Mouse (Mus musculus) testis, adult 2 months (tissue): ENCODE measurements around the gene Ccdc177. TPM values are rescaled to one million over a fixed set of nuclear protein-coding genes. Genes with fewer than 3 reads are reported as not detected.
A peak's percentile ranks its signal among the peaks of the same experiment; 100 is the strongest.

Source experiments
- H3K27ac ChIP-seq: fragments of 200-500 bp; 2 replicates; pipeline ENCODE4 v1.5.1; 2012; ENCODE audit warnings: low read depth, low read length; ENCODE audit not compliant: control insufficient read depth, insufficient read depth
- H3K27me3 ChIP-seq: fragments of 200-500 bp; 2 replicates; pipeline ENCODE4 v1.6.1; 2012; ENCODE audit warnings: mild to moderate bottlenecking, low read length, moderate library complexity; ENCODE audit not compliant: control insufficient read depth, insufficient read depth
- H3K36me3 ChIP-seq: fragments of 200-500 bp; 2 replicates; pipeline ENCODE4 v1.6.1; 2012; ENCODE audit warnings: mild to moderate bottlenecking, low read length; ENCODE audit not compliant: control insufficient read depth, insufficient read depth
- H3K4me1 ChIP-seq: fragments of 200-500 bp; 2 replicates; pipeline ENCODE4 v1.6.1; 2012; ENCODE audit warnings: low read length; ENCODE audit not compliant: control insufficient read depth, insufficient read depth
- H3K4me3 ChIP-seq: fragments of 200-500 bp; 2 replicates; pipeline ENCODE4 v1.5.1; 2012; ENCODE audit warnings: low read depth, mild to moderate bottlenecking, low read length, moderate library complexity, mixed read lengths; ENCODE audit not compliant: control insufficient read depth
- CTCF ChIP-seq: fragments of 200-500 bp; IDR thresholded peaks from 2 replicates; pipeline ENCODE4 v1.5.1; 2012; ENCODE audit warnings: low read depth, mild to moderate bottlenecking, inconsistent platforms, low read length, moderate library complexity; ENCODE audit not compliant: control insufficient read depth, insufficient read depth, insufficient replicate concordance
- POLR2A ChIP-seq: fragments of 200-500 bp; IDR thresholded peaks from 2 replicates; pipeline ENCODE4 v1.6.1; 2012; ENCODE audit warnings: low read depth, mild to moderate bottlenecking, inconsistent platforms, low read length, moderate library complexity; ENCODE audit not compliant: control insufficient read depth
- polyA plus RNA-seq: library from polyadenylated mRNA; depleted of rRNA; stranded (reverse); fragments of >200 nt; gene quantifications from 2 replicates; pipeline ENCODE4 v1.2.3, GENCODE M21; 2012

Ccdc177 gene
- polyA plus RNA-seq, 1 experiment: 0.05 TPM

GRCm38 (mm10) chr12:80794935-80795785, 34.7 kb upstream of the Ccdc177 start:
- no peak overlapping the region for H3K4me3 ChIP-seq

GRCm38 (mm10) chr12:80794522-80794921, 34.0 kb upstream of the Ccdc177 start:
- H3K27ac ChIP-seq: no peak overlapping the region
- no peak for TF ChIP-seq CTCF
- TF ChIP-seq POLR2A: no peak
- H3K27me3 ChIP-seq: no peaks in the 10 kb centered on the region
- no peak overlapping the region for H3K4me3 ChIP-seq
- H3K36me3 ChIP-seq: no peaks in the 10 kb centered on the region
- peaks cover 5% of the 10 kb centered on the region for H3K4me1 ChIP-seq

More at GRCm38 (mm10) chr12:80794935-80795785, 34.7 kb upstream of the Ccdc177 start:
- Histone ChIP-seq H3K27me3 (no peaks in the 10 kb centered on the region), H3K27ac (no peak overlapping the region), H3K4me1 (peaks cover 2% of the 10 kb centered on the region), H3K36me3 (no peaks in the 10 kb centered on the region)
- TF ChIP-seq CTCF (no peak), POLR2A (no peak)

- H3K4me1 ChIP-seq: peaks cover 5% of the 10 kb centered on the region
- no peaks in the 10 kb centered on the region for H3K27me3 ChIP-seq
- H3K36me3 ChIP-seq: no peaks in the 10 kb centered on the region
- no peak overlapping the region for H3K27ac ChIP-seq
- TF ChIP-seq POLR2A (no peak), CTCF (no peak)
- H3K4me3 ChIP-seq: no peak overlapping the region
These were observed 33.0 kb upstream of the Ccdc177 start for GRCm38 (mm10) chr12:80793535-80793934.

DNA sequence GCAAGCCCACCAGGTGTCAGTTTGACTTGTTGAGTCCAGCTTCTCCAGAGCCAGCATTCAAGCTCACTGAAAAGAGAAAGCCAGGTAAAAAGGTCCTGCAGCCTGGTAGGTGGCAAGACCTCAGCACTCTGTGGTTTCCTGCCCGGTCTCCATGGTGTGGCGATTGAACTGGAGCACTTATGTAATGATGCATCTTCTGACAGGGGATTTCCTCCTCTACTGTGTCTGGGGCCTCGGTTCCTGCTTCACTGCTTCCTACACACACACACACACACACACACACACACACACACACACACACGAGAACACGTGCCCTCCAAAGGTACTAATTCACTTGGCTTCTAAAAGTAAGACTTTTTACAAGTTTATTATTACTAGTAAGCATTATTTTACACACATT, 32.4 kb upstream of the Ccdc177 start:
- Histone ChIP-seq H3K27ac (no peak overlapping the region), H3K4me1 (peaks cover 5% of the 10 kb centered on the region), H3K36me3 (no peaks in the 10 kb centered on the region), H3K27me3 (no peaks in the 10 kb centered on the region), H3K4me3 (no peak overlapping the region)
- TF ChIP-seq POLR2A: no peak
- TF ChIP-seq CTCF: no peak

DNA sequence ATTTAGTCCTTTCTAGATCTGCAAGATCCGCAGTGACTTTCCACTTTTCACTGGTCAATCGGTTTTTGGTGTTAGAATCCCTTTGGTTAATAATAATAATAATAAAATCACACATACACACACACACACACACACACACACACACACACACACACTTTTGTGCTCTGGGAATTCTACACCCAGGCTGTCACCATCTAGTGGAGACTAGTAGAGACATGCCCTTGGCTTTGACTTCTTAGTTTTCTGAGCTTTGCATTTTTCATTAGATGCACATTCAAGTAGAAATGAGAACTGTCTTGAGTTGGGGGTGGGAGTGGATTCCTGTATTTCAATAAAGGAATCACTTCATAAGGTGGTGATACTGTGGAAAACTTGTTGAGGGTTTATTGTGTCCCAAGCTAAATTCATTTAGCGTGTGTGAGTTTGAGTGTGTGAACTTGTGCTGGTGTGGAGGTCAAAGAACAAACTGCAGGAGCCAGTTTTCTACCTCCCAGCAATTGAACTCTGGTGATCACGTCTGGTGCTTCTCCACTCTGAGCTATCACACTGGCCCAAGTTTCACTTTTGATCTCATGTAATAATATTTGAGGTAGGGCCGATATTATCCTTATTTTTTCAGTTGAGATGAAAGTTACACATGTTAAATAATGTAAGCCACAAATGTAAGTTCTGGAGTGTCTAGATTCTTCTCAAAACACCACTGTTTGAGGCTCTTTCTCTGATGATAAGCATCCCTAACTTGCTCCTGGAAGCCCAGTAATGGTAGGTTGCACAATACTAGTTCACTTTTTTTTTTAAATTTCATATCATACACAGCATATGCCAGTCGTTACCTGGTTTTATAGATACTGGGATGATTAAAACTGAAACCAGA, 31.3 kb upstream of the Ccdc177 start:
- TF ChIP-seq CTCF (no peak), POLR2A (no peak)
- Histone ChIP-seq H3K4me1 (peaks cover 5% of the 10 kb centered on the region), H3K27ac (no peak overlapping the region), H3K36me3 (no peaks in the 10 kb centered on the region), H3K4me3 (peak overlapping the region; percentile 85), H3K27me3 (no peaks in the 10 kb centered on the region)

GRCm38 (mm10) chr12:80790700-80791570, 30.4 kb upstream of the Ccdc177 start:
- no peak for TF ChIP-seq CTCF
- TF ChIP-seq POLR2A: no peak
- Histone ChIP-seq H3K4me1 (peaks cover 5% of the 10 kb centered on the region), H3K27ac (peak overlapping the region; percentile 81), H3K27me3 (no peaks in the 10 kb centered on the region), H3K4me3 (peak overlapping the region; percentile 85), H3K36me3 (no peaks in the 10 kb centered on the region)
